Mouse (Mus musculus): ENCODE results near the gene Olfr160. TPM values are rescaled to one million over a fixed set of nuclear protein-coding genes. Genes with fewer than 3 reads are reported as not detected.

Gene Olfr160
- not detected for total RNA-seq (2023)

DNA sequence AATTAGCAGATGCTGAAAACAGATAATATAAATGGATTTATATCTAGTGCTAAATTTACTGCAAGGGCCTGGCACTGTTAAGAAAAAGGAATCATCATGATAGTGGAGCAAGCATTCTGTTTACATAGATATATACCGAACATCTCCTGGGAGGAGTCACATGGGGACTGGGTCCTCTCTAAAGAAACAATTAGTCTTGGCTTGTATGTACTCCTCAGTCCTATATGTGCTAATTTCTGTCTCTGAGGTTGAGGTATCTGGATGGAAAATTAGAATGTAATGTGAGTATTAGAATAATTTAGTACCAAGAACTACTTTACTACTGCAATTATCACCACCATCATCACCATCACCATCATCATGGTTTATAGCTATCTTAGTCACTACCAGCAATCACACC lies at the start of gene Olfr160:
Gene Olfr160, minus strand, starts transcription at position 101 of the 400 bp plus-strand sequence.

GRCm38 (mm10) chr9:37744806-37745205 lies 28.8 kb upstream of the Olfr160 start, which contains the start of gene Olfr874:
Olfr874 (plus strand) TSS chr9:37745106.

DNA sequence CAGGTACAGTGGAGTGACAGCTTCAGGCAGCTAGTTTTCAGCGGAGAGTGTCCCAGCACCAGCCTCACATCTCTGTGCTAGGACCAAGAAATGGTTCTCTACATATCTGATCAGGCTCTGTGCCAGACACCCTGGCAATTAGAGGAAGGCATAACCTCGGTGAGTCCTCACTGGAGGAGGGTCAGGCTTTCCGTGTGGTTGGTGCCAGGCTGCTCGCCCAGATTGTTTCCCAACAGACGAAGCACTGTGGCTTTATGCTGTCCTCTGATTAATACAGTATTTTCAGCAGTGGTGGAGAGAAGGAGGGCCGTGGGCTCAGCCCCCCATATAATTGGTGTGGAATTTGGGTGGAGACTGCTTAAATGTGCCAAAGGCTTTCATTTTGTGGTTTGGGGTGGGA lies 46.9 kb downstream of the Olfr160 start, which contains the start of gene Panx3:
Gene Panx3, minus strand, starts transcription at position 121 of the 400 bp plus-strand sequence.

Other genes starting within 250 kb of the Olfr160 start
- 10 to 100 TPM; 41.1 to 48.9 TPM for gene Msantd2, start 226.9 kb downstream of the Olfr160 start, total RNA-seq (2023)
- 1 to 10 TPM in 1 of 2 experiments, under 1 TPM in 1; 0.67 to 1.6 TPM for gene Esam, start 188.2 kb downstream of the Olfr160 start, total RNA-seq (2023)
- gene Vsig2, start 177.0 kb downstream of the Olfr160 start, total RNA-seq (2023): not detected
- gene Nrgn, start 163.3 kb downstream of the Olfr160 start, total RNA-seq (2023): 1 to 10 TPM; 2.2 to 3.6 TPM
- gene Siae, start 160.6 kb downstream of the Olfr160 start, total RNA-seq (2023): 10 to 100 TPM in 1 of 2 experiments, 1 to 10 TPM in 1; 9.0 to 10.3 TPM
- gene Spa17, start 102.5 kb downstream of the Olfr160 start, total RNA-seq (2023): not detected
- 10 to 100 TPM; 88.9 to 96.6 TPM for gene Tbrg1, start 58.9 kb downstream of the Olfr160 start, total RNA-seq (2023)
- not detected for gene Panx3, start 47.0 kb downstream of the Olfr160 start, total RNA-seq (2023)
- gene Olfr874, start 28.9 kb upstream of the Olfr160 start, total RNA-seq (2023): not detected
- gene Olfr875, start 55.6 kb upstream of the Olfr160 start, total RNA-seq (2023): not detected
- gene Olfr876, start 86.8 kb upstream of the Olfr160 start, total RNA-seq (2023): not detected
- not detected for gene Olfr877, start 138.0 kb upstream of the Olfr160 start, total RNA-seq (2023)
- gene Olfr145, start 180.5 kb upstream of the Olfr160 start, total RNA-seq (2023): not detected
- gene Olfr878, start 201.6 kb upstream of the Olfr160 start, total RNA-seq (2023): not detected